Mouse (Mus musculus): ENCODE measurements at regions not wholly inside any gene's neighbourhood (a gene's known extent, or its start where the extent isn't known, plus 50 kb on each side); places are given as distances from the start of the nearest gene placed in this dataset.

- TF ChIP-seq CTCF (IDR thresholded peaks at IDR 0.05; ENCODE audit: low read depth) (no peak), EP300 (IDR thresholded peaks at IDR 0.05; ENCODE audit: low read depth) (no peak)
These were observed 233.0 kb upstream of the Prdm1 start for GRCm38 (mm10) chr10:44761324-44761723.
